In the genomic region with DNA sequence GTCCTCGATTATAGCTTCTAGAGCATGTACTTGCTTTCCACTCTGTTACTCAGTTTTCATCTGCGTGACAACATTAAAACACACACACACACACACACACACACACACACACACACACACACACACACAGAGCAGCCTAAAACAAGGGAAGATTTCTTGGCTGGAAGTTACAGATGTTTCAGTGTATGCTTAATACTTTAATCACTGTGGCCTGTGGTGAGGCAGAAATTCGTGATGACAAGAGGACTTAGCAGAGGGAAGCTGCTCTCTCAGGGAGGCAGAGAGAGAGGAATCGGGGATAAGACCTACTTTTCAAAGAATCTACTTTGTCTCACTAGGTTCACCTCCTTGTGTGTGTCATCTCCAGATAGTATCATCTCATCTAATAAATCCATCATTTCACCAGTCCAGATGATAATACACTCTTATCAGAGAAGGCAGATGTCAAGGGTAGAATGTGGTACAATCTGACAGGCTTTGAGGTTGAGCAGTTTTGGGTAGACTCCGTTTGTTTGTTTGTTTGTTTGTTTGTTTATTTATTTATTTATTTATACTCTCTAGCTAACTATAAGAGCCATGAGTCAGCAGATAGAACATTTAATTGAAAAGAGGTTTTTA, we compare ENCODE assay signal across 8 mouse cellular contexts. TPM values are rescaled to one million over a fixed set of nuclear protein-coding genes. Genes with fewer than 3 reads are reported as not detected.
DNase-seq lines count a peak whose midpoint lies in the region; ATAC-seq and TF ChIP-seq lines count a peak whose summit lies in the region.

No protein-coding gene starts in this region.

- TF ChIP-seq EP300 in heart, postnatal 0 days (IDR thresholded peaks at IDR 0.05; ENCODE audit: low read depth): no peak

- H3K4me1 ChIP-seq in heart, embryonic 12.5 days (replicated peaks): peaks cover 15% of the 10 kb centered on the region
- peaks cover 16% of the 10 kb centered on the region for H3K4me1 ChIP-seq in heart, postnatal 0 days (ENCODE audit: control insufficient read depth, insufficient read depth)

- peaks cover 43% of the 10 kb centered on the region for H3K79me2 ChIP-seq in macrophage (ENCODE audit: inconsistent target)

- no peaks in the 10 kb centered on the region for H3K27me3 ChIP-seq in heart, embryonic 12.5 days (replicated peaks)
- H3K27me3 ChIP-seq in heart, postnatal 0 days (ENCODE audit: control insufficient read depth, insufficient read depth, low read length): no peaks in the 10 kb centered on the region

- peak overlapping the region; percentile 78 for H3K4me2 ChIP-seq in heart, embryonic 12.5 days
- peak overlapping the region; percentile 59 for H3K4me2 ChIP-seq in heart, postnatal 0 days (ENCODE audit: low read depth, low read length)

- H3K27ac ChIP-seq in heart, embryonic 12.5 days (ENCODE audit: poor library complexity, severe bottlenecking): no peak overlapping the region
- peak overlapping the region; percentile 89 for H3K27ac ChIP-seq in heart, postnatal 0 days (ENCODE audit: low read depth)
- 0 out of 2 replicates have a peak overlapping the region, but pooled peaks have one; percentile 37 for H3K27ac ChIP-seq in macrophage

- H3K9me3 ChIP-seq in heart, embryonic 12.5 days (replicated peaks): no peaks in the 10 kb centered on the region
- H3K9me3 ChIP-seq in heart, postnatal 0 days (replicated peaks; ENCODE audit: control insufficient read depth, low read length): no peaks in the 10 kb centered on the region

- no peak for ATAC-seq in heart, embryonic 12.5 days (ENCODE audit: insufficient number of reproducible peaks, low FRiP score)
- no peak for ATAC-seq in heart, postnatal 0 days (ENCODE audit: insufficient read depth, low read depth)

- no peak for DNase-seq in heart, adult 11 months
- peak; percentile 23 for DNase-seq in MEL-GATA-1-ER (ENCODE audit: extremely low read depth, low read depth)
- DNase-seq in heart, postnatal 0 days (ENCODE audit: low spot score): no peak
- DNase-seq in ovary, postnatal 14 days (ENCODE audit: low spot score): no peak
- no peak for DNase-seq in thymus, adult 18-20 months
- no peak for DNase-seq in layer of hippocampus, postnatal 14 days (ENCODE audit: low spot score in 2 of 2)

- TF ChIP-seq CTCF in heart, postnatal 0 days (IDR thresholded peaks at IDR 0.05; ENCODE audit: low read depth): no peak

- H3K9ac ChIP-seq in heart, embryonic 12.5 days: no peak overlapping the region
- H3K9ac ChIP-seq in heart, postnatal 0 days (replicated peaks; ENCODE audit: low read depth, low read length): no peak overlapping the region; the same call in 1 of the 2 replicates

- H3K36me3 ChIP-seq in heart, embryonic 12.5 days: no peaks in the 10 kb centered on the region
- no peaks in the 10 kb centered on the region for H3K36me3 ChIP-seq in heart, postnatal 0 days (replicated peaks; ENCODE audit: control insufficient read depth, insufficient read depth, low read length)
- no peaks in the 10 kb centered on the region for H3K36me3 ChIP-seq in macrophage (ENCODE audit: inconsistent target)

- H3K4me3 ChIP-seq in heart, embryonic 12.5 days: no peak overlapping the region; the same call in 1 of the 2 replicates
- peak overlapping the region; percentile 60 for H3K4me3 ChIP-seq in heart, postnatal 0 days (ENCODE audit: low read depth, low read length)
- peak overlapping the region; percentile 50; the same call in 1 of the 2 replicates for H3K4me3 ChIP-seq in macrophage (ENCODE audit: inconsistent target)

- WGBS in heart, embryonic 12.5 days: 48% methylated on average over 5 of the region's 5 CpGs
- WGBS in heart, postnatal 0 days: 39% methylated on average over 5 of the region's 5 CpGs
- 58% methylated on average over 5 of the region's 5 CpGs for WGBS in macrophage (ENCODE audit: missing documents)

RNA-seq across cellular contexts. Expression of gene Vwa8, which starts 1.2 kb away (rescaled TPM):
- 19.8 and 22.7 TPM in 2 replicates for polyA plus RNA-seq in heart, embryonic 12.5 days (2016; fragmentation: Nextera tagmentation; extraction: Ambion mirVana)
- total RNA-seq in heart, postnatal 0 days (2014; rRNA removed; ENCODE audit: low replicate concordance): 50.3 and 78.8 TPM in 2 replicates
- polyA plus RNA-seq in heart, postnatal 0 days (2015; fragmentation: Nextera tagmentation; extraction: Ambion mirVana): 34.7 and 36.2 TPM in 2 replicates
- total RNA-seq in macrophage (2018; cell fraction: chromatin; rRNA removed): 100 to 1,000 TPM in 24 of 26 experiments, 10 to 100 TPM in 2; 81.2 to 225 (median 145) TPM
- total RNA-seq in macrophage (2018; cell fraction: cytosol; rRNA removed): 10 to 100 TPM; 16.5 to 43.5 (median 27.6) TPM
- total RNA-seq in macrophage (2018; cell fraction: nucleus; rRNA removed): 100 to 1,000 TPM in 3 of 26 experiments, 10 to 100 TPM in 23; 36.0 to 129 (median 69.1) TPM
- polyA plus RNA-seq in macrophage (2018): 22.3 to 41.6 TPM (median 22.7 TPM) in 3 replicates
- total RNA-seq in layer of hippocampus, postnatal 14 days (2021): 10 to 100 TPM; 24.2 to 24.9 TPM
